Mouse (Mus musculus) spleen, adult 12 weeks (tissue): Measurements from ENCODE around the gene Bora.

Experiments used
- DNase-seq: peaks from one replicate; pipeline ENCODE4 v3.0.0; 2022; ENCODE audit warnings: low spot score

The Bora gene

DNA sequence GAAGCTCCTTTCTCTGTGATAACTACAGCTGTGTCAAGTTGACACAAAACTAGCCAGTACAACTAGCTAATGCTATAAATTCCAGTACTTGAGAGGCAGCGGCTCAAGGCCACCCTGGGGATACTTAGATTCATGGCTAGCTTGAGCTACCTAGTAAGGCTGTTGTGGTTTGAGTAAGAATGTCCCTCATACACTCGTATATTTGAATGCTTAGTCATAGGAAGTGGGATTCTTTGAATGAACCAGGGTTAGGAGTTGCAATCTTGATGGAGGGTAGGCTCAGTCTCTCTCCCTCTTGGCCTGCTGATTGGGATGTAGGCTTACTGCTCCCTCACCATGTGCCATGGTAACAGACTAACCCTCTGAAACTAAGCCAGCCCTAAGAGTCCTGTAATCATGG lies 17.1 kb downstream of the Bora start:
- DNase-seq = no peak

GRCm38 (mm10) chr14:99071146-99071545 lies 25.1 kb downstream of the Bora start:
- DNase-seq = no peak

DNA sequence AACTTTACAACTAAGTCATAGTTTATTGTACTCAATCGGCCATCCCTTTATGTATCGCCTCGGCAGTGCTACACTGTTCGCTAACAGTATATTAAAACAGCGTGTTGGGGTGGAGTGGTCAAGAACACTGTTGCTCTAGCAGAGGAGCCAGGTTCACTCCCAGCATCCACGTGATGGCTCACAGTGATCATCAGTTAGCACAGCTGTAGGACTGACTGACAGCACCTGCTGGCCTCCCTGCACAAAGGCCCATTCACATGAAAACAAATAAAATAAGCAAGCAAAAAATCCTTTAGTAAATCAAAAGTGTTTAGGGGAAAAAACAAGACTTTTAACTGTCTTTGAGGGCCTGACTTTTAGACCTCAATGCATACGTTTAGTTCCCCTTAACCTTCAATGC lies 42.9 kb downstream of the Bora start:
- DNase-seq = no peak

DNA sequence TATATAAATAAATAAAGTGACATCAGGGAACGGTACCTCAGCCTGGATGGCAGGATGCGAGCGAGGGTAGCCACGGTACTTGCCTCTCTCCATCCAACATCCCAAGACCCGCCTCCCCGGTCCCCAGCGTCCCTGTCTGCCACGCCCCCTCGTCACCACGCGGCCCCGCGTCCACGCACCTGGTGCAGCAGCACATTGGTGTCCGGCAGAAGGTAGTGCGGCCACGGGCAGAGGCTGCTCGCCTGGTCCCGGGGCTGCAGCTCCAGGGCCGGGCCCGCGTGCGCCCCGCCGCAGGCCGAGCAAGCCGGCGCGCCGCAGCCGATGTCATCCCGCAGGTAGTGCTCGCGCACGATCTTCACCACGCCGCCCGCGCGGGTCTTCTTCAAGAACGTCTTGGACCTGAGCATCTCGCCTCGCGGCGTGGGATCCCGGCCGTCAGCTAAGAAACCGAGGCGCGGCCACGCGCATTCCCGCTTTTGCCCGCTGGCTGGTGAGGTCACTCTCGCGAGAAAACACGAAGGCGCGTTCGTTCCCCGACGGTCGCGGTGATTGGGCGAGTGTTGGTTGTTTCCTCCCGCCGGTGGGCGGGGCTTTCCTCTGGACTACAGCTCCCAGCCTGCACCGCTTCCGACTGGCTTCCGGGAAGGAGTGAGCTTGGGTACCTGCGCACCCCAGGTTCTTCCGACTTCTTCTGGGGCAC lies 53.4 kb downstream of the Bora start, which contains the start of the genes Pibf1 and Dis3:
Gene Pibf1, plus strand, starts transcription at position 158 of the 700 bp plus-strand sequence.
Gene Dis3, minus strand, starts transcription at position 504 of the 700 bp plus-strand sequence.
- DNase-seq = peak; percentile 99

DNA sequence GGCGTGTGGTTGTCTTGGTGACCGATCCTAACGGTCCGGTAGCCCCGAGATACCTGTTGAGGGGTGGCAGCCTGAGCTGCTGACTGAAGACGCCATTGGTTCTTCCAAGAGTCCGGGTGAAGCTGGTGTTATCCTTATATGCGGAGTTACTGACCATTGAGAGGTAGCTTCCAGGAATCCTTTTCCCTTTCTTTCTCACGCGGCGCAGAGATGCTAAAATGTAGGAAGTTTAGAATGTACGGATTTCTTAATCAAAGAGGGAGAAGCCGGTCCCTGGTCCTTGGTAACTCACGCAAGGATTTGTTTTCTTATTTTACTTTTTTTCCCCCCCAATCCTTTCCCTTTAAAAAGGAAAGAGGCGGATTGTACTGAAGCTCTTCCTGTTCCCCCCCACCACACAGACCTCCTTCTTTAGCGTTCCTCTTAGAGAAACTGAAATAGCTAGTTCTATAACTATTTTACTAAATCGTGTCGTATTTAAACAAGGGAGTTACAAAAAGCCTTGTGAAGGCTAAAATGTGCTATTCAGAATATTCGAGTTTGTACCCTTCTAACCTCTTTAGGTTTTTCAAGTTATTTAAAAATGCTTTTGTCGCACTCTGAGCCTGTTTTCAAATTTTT lies 54.1 kb downstream of the Bora start:
- DNase-seq = no peak

- DNase-seq = no peak
Observed at GRCm38 (mm10) chr14:99103050-99103449, 57.0 kb downstream of the Bora start.

GRCm38 (mm10) chr14:99104542-99105123 lies 58.6 kb downstream of the Bora start:
- no peak for DNase-seq

DNA sequence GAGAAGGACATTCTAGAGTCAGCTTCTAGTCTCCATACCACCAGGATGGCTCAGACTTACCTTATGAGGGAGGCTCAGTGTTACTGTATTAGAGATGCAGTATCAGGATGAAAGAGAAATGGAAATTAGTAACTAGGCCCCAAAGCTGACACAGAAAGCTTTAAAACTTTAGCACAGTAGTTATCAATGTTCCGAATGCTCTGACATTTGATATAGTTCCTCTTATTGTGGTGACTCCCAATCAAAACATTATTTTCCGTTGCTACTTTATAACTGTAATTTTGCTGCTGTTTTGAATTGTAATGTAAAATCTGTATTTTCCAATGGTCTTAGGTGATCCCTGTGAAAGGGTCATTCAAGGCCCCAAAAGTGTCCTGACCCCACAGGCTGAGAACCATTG lies 60.6 kb downstream of the Bora start:
- no peak for DNase-seq

DNA sequence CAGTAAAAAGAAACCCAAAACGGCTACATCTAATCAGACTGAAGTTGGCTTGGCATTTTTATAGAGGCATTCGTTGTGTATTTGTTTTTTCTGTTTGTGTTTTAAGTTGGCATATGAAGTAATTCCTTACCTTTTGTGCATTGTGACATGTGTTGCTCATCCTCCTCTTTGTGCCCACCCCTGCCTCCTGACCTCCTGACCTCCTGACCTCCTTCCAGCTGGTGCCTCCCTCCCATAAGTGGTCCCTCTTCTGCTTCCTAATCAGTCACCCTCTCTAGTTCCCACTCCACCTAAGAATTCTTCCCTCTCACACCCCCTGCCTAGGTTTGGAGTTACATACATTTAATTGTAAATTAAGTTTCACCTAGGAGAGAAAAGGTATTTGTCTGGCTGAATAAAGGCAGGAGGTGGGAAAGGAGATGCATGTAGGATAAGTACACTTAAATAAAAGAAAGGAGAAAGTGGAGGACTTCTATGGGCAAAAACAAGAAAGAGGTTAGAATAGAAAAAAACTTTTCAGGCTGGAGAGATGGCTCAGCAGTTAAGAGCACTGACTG lies 61.7 kb downstream of the Bora start:
- no peak for DNase-seq

GRCm38 (mm10) chr14:99108762-99109161 lies 62.7 kb downstream of the Bora start:
- no peak for DNase-seq

DNA sequence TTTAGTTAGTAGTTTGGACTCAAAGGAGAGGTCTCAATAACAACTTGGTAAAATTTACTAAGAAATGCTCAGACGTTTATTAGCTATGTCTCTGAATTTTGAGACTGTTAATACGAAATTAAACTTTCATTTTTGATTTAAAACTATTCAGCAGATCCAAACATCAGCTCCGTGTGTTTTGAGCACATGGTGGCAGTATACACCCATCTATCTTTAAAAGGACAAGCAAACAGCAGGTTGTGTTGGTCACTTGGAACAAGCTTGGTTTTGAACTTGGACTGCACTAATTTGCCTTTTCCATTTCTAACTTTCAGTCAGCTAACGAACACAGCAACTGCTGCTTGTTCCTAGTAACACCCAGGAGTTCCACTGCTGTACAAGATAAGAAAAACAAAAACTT lies 71.6 kb downstream of the Bora start:
- no peak for DNase-seq

DNA sequence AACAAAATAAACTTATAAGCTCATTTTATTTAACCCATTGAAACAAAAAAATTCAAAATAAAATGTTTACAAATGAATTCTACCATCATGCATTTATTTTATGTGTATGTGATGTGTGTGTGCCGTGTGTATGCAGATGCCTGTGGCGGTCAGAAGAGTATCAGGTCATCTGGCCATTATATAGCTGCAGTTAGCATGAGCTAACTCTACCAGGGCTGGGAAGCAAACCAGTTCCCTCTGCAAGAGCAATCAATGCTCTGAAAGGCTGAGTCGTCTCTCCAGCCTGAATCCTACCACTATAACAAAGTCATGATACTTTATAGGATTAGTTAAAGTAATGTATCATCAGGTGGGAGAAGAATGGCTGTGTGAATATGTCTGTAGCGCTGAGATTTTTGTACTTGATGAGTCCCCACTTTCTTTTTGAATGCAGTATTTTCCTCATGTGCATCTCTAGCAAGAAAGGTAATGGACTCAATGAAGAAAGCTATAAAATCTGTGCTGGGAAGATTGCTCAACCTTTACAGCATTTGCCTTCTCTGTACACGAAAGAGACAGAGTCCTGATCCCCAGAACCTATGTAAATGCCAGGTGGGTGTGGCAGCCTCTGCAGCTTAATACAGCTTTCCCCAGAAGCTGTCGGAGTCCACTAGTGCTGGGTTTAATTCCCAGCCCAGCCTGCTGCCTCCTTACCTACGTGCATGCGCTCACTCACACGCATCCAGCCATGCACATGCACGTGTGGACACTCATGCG lies 75.7 kb downstream of the Bora start:
- no peak for DNase-seq

DNA sequence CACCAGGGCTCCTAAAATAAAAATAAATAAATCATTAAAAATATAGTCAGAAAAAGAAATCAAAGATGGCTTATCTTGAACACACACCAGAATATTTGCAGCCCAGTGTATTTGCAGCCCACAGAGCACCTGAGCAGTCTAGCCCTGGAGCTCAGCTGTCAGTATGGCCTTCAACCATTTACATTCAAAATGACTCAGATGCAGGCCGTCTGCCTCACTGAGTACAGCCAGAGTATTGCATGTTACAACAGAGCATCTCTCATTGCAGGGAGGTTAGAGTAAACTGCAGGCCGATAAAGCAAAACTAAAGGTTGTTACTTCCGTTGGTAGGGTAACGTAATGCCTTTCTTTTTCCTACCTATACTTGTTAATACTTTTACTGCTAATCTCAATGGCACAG lies 78.1 kb downstream of the Bora start:
- no peak for DNase-seq
